ENCODE assay signal across 8 mouse cellular contexts in the genomic region with DNA sequence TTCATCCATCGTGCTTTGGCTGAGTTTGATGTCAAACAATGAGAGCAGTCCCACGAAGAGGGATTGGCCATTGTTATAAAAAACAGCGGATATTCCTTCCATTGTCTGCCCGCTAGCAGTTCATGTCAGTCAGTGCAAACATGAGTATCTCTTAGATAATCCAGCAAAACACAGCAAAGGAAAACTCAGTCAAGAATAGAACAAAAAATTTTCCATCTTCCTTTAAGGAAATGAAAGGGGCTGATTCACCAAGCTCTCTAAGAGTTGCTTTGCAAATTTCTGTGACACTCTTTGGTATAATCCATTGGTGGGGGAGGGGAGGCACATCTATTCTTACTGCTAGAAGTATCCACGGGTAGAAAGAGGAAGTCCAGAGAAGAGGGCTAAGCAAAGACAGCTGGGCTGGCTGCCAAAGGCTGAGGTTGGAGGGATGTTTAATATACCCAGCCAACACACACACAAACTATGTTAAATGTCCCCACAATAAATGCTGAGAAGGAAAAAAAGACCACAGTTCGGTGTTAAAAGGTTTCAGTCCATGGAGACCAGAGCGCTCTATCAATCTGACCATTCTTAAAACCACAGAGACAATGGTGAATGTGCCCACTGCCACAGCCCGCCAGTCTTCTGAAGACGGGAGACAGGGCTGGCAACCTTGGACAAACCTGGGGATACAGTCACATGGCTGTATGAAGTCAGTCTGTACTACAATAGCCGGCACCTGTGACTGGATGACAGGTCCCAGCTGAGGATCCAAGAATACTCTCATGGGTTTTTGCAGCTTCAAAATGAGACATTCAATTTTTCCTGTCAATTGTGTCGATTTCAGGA. TPM values are rescaled to one million over a fixed set of nuclear protein-coding genes. Genes with fewer than 3 reads are reported as not detected.
DNase-seq lines count a peak whose midpoint lies in the region; ATAC-seq and TF ChIP-seq lines count a peak whose summit lies in the region.

No protein-coding gene starts in this region.

- H3K27me3 ChIP-seq in hindbrain, embryonic 10.5 days (ENCODE audit: insufficient read depth, poor library complexity, severe bottlenecking), result no peaks in the 10 kb centered on the region
- H3K27me3 ChIP-seq in hindbrain, embryonic 11.5 days (ENCODE audit: control insufficient read depth, insufficient read depth, low read length), result no peaks in the 10 kb centered on the region
- H3K27me3 ChIP-seq in heart, embryonic 14.5 days (ENCODE audit: control insufficient read depth, insufficient read depth, low read length), result no peaks in the 10 kb centered on the region
- no peaks in the 10 kb centered on the region for H3K27me3 ChIP-seq in stomach, embryonic 16.5 days (ENCODE audit: control insufficient read depth, insufficient read depth, low read length)

- no peak overlapping the region for H3K4me3 ChIP-seq in hindbrain, embryonic 10.5 days
- H3K4me3 ChIP-seq in hindbrain, embryonic 11.5 days (ENCODE audit: low read depth, low read length), result no peak overlapping the region
- H3K4me3 ChIP-seq in bone marrow, adult 2 months (replicated peaks; ENCODE audit: control insufficient read depth, low read depth, low read length), result no peak overlapping the region
- H3K4me3 ChIP-seq in heart, embryonic 14.5 days (ENCODE audit: control insufficient read depth in 1 of 2, insufficient read depth in 1 of 2, low read depth in 1 of 2, low read length in 2 of 2), result no peak overlapping the region
- no peak overlapping the region for H3K4me3 ChIP-seq in stomach, embryonic 16.5 days (replicated peaks; ENCODE audit: low read length)

- DNase-seq in hindbrain, embryonic 10.5 days (ENCODE audit: low spot score), result no peak
- no peak for DNase-seq in hindbrain, embryonic 11.5 days (ENCODE audit: low spot score)
- DNase-seq in kidney, postnatal 10 days, result peak; percentile 93
- DNase-seq in lung, postnatal 14 days, result peak; percentile 87
- no peak for DNase-seq in thymus, postnatal 4 days

- 0 out of 2 replicates have a peak overlapping the region, but pooled peaks have one; percentile 45 for H3K27ac ChIP-seq in hindbrain, embryonic 10.5 days
- no peak overlapping the region for H3K27ac ChIP-seq in hindbrain, embryonic 11.5 days (ENCODE audit: low read depth, low read length)
- peak overlapping the region; percentile 80 for H3K27ac ChIP-seq in bone marrow, adult 2 months (ENCODE audit: control insufficient read depth, insufficient read depth, low read depth, low read length, poor library complexity)
- H3K27ac ChIP-seq in heart, embryonic 14.5 days (replicated peaks in 1 of 2; ENCODE audit: control insufficient read depth in 1 of 2, insufficient read depth in 1 of 2, low read depth in 2 of 2, low read length in 2 of 2), result peak overlapping the region; percentile 50 to 80
- peak overlapping the region; percentile 64 for H3K27ac ChIP-seq in stomach, embryonic 16.5 days (ENCODE audit: low read length)

- peaks cover 50% of the 10 kb centered on the region for H3K4me1 ChIP-seq in hindbrain, embryonic 10.5 days (replicated peaks)
- H3K4me1 ChIP-seq in hindbrain, embryonic 11.5 days (replicated peaks; ENCODE audit: control insufficient read depth, insufficient read depth, low read length), result 0 out of 2 replicates have a peak, but pooled peaks cover 5% of the 10 kb centered on the region
- peaks cover 18% of the 10 kb centered on the region for H3K4me1 ChIP-seq in bone marrow, adult 2 months (ENCODE audit: control insufficient read depth, insufficient read depth, low read length)
- H3K4me1 ChIP-seq in heart, embryonic 14.5 days (ENCODE audit: control insufficient read depth in 2 of 2, insufficient read depth in 2 of 2, low read length in 2 of 2), result peaks cover 45 to 67% of the 10 kb centered on the region in 2 experiments
- H3K4me1 ChIP-seq in stomach, embryonic 16.5 days (ENCODE audit: control insufficient read depth, insufficient read depth, low read length), result peaks cover 14% of the 10 kb centered on the region

- 72% methylated on average over 11 of the region's 11 CpGs for WGBS in hindbrain, embryonic 10.5 days
- WGBS in hindbrain, embryonic 11.5 days, result 77% methylated on average over 11 of the region's 11 CpGs
- WGBS in bone marrow, adult 2 months, result 34% methylated on average over 11 of the region's 11 CpGs
- WGBS in heart, embryonic 14.5 days, result 39% methylated on average over 11 of the region's 11 CpGs
- 43% methylated on average over 11 of the region's 11 CpGs for WGBS in stomach, embryonic 16.5 days

- H3K9ac ChIP-seq in hindbrain, embryonic 11.5 days (ENCODE audit: low read depth, low read length), result no peak overlapping the region
- peak overlapping the region; percentile 27; the same call in 1 of the 2 replicates for H3K9ac ChIP-seq in heart, embryonic 14.5 days (ENCODE audit: low read length)
- H3K9ac ChIP-seq in stomach, embryonic 16.5 days (ENCODE audit: low read length), result no peak overlapping the region

- ATAC-seq in hindbrain, embryonic 11.5 days (ENCODE audit: low FRiP score), result no peak
- peak; percentile 76 for ATAC-seq in heart, embryonic 14.5 days (ENCODE audit: insufficient number of reproducible peaks, insufficient read depth, low FRiP score, low read depth)
- peak; percentile 78; the same call in 1 of the 2 replicates for ATAC-seq in stomach, embryonic 16.5 days (ENCODE audit: insufficient read depth, low FRiP score)

- H3K9me3 ChIP-seq in hindbrain, embryonic 10.5 days, result peaks cover 8% of the 10 kb centered on the region; the same call in 1 of the 2 replicates
- no peaks in the 10 kb centered on the region for H3K9me3 ChIP-seq in hindbrain, embryonic 11.5 days (ENCODE audit: control insufficient read depth, low read length)
- H3K9me3 ChIP-seq in heart, embryonic 14.5 days (ENCODE audit: control insufficient read depth, low read length), result 0 out of 2 replicates have a peak, but pooled peaks cover 5% of the 10 kb centered on the region
- no peaks in the 10 kb centered on the region for H3K9me3 ChIP-seq in stomach, embryonic 16.5 days (replicated peaks; ENCODE audit: control insufficient read depth, low read length)

- H3K4me2 ChIP-seq in hindbrain, embryonic 11.5 days (replicated peaks; ENCODE audit: low read depth, low read length), result no peak overlapping the region
- H3K4me2 ChIP-seq in heart, embryonic 14.5 days (ENCODE audit: low read length), result peak overlapping the region; percentile 48
- H3K4me2 ChIP-seq in stomach, embryonic 16.5 days (ENCODE audit: low read depth, low read length), result peak overlapping the region; percentile 12; the same call in 1 of the 2 replicates

- TF ChIP-seq CTCF in bone marrow, adult 2 months (IDR thresholded peaks at IDR 0.05; ENCODE audit: control insufficient read depth, insufficient read depth, low read length), result no peak

- no peak for TF ChIP-seq POLR2A in bone marrow, adult 2 months (IDR thresholded peaks at IDR 0.05; ENCODE audit: borderline replicate concordance, control insufficient read depth, low read depth, low read length)

- H3K36me3 ChIP-seq in hindbrain, embryonic 10.5 days, result peaks cover 21% of the 10 kb centered on the region
- H3K36me3 ChIP-seq in hindbrain, embryonic 11.5 days (ENCODE audit: control insufficient read depth, insufficient read depth, low read length), result no peaks in the 10 kb centered on the region
- peaks cover 5% of the 10 kb centered on the region; the same call in 1 of the 2 replicates for H3K36me3 ChIP-seq in heart, embryonic 14.5 days (ENCODE audit: control insufficient read depth, insufficient read depth, low read length)
- H3K36me3 ChIP-seq in stomach, embryonic 16.5 days (ENCODE audit: control insufficient read depth, insufficient read depth, low read length), result no peaks in the 10 kb centered on the region

RNA-seq across cellular contexts. Expression of a gene that starts 12.7 kb away (rescaled TPM):
- 19.3 and 23.7 TPM in 2 replicates for polyA plus RNA-seq in hindbrain, embryonic 10.5 days (2016; fragmentation: Nextera tagmentation; extraction: Ambion mirVana)
- polyA plus RNA-seq in hindbrain, embryonic 11.5 days (2014; fragmentation: Nextera tagmentation; extraction: Ambion mirVana), result 13.6 and 17.3 TPM in 2 replicates
- polyA plus RNA-seq in bone marrow, adult 2 months (2011; ENCODE audit: insufficient read depth, insufficient read length, low replicate concordance, missing spikeins), result 14.6 and 24.0 TPM in 2 replicates
- 13.0 and 13.5 TPM in 2 replicates for polyA plus RNA-seq in heart, embryonic 14.5 days (2014; fragmentation: Nextera tagmentation; extraction: Ambion mirVana)
- 19.5 and 20.0 TPM in 2 replicates for polyA plus RNA-seq in stomach, embryonic 16.5 days (2015; fragmentation: Nextera tagmentation; extraction: Ambion mirVana)

Comparison
In these comparisons a context has a peak if more than half of its experiments do, and no peak if none do; other contexts are left out.
1. DNase-seq: peak in kidney, postnatal 10 days (single experiment) and lung, postnatal 14 days (single experiment); none in hindbrain, embryonic 10.5 days (single experiment), hindbrain, embryonic 11.5 days (single experiment) and thymus, postnatal 4 days (single experiment).